In the genomic region with DNA sequence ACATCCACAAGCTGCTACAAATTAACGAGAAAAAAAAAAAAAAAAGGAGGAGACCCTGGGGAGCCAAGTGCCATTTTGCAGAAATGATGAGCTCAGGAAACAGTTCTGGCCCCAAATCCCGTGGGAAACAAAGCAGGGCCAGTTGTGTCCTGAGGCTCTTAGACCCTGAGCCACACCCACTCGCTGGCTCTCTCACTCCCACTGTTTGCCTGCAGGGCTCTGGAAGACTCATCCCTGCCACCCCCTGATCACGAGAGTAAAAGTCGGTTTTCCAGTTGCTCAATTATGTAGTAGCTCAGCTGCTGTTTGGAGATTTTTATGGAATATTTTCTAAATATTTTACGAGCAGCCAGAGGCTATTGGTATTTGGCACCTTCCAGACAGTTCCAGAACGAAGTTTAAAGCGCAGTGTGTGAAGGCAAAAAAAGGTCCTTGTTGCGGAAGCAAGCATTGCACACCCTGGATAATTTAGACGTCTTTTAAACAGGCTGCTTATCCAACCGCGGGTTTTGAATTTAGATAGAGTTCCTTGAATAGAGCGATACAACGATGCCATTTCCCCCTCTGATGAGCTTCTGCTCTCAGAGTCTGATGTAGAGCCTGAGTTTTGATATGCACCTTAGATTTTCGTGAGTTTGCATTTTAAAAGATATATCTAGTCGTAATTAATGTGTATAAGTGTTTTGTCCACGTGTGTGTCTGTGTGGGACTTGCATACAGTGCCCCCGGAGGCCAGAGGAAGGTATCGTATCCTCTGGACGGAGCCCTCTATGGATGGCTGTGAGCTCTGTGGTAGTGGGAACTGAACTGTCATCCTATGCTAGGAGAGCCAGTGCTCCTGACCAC, we compare ENCODE assay signal across 8 mouse cellular contexts. TPM values are rescaled to one million over a fixed set of nuclear protein-coding genes. Genes with fewer than 3 reads are reported as not detected.
DNase-seq lines count a peak whose midpoint lies in the region; ATAC-seq and TF ChIP-seq lines count a peak whose summit lies in the region.

No protein-coding gene starts in this region.

- peak overlapping the region; percentile 47 for H3K4me2 ChIP-seq in lung, embryonic 15.5 days
- H3K4me2 ChIP-seq in forebrain, postnatal 0 days (ENCODE audit: low read depth) = peak overlapping the region; percentile 31
- peak overlapping the region; percentile 37 for H3K4me2 ChIP-seq in kidney, postnatal 0 days (ENCODE audit: low read length)
- peak overlapping the region; percentile 41 for H3K4me2 ChIP-seq in midbrain, embryonic 14.5 days (ENCODE audit: low read length)

- no peak overlapping the region for H3K9ac ChIP-seq in lung, embryonic 15.5 days
- H3K9ac ChIP-seq in forebrain, postnatal 0 days = no peak overlapping the region
- no peak overlapping the region for H3K9ac ChIP-seq in kidney, postnatal 0 days (ENCODE audit: low read depth, low read length)
- H3K9ac ChIP-seq in midbrain, embryonic 14.5 days (replicated peaks; ENCODE audit: low read length) = no peak overlapping the region

- no peaks in the 10 kb centered on the region for H3K27me3 ChIP-seq in lung, embryonic 15.5 days
- H3K27me3 ChIP-seq in forebrain, postnatal 0 days (ENCODE audit: insufficient read depth, low read length) = no peaks in the 10 kb centered on the region
- H3K27me3 ChIP-seq in kidney, postnatal 0 days (ENCODE audit: insufficient read depth, low read length) = no peaks in the 10 kb centered on the region
- no peaks in the 10 kb centered on the region for H3K27me3 ChIP-seq in midbrain, embryonic 14.5 days (ENCODE audit: control insufficient read depth, insufficient read depth, low read length)

- no peak overlapping the region for H3K27ac ChIP-seq in lung, embryonic 15.5 days
- H3K27ac ChIP-seq in forebrain, postnatal 0 days (ENCODE audit: low read depth, low read length) = no peak overlapping the region
- no peak overlapping the region for H3K27ac ChIP-seq in kidney, postnatal 0 days
- H3K27ac ChIP-seq in midbrain, embryonic 14.5 days (replicated peaks; ENCODE audit: low read depth, low read length) = no peak overlapping the region

- no peak for DNase-seq in lung, postnatal 25 days (ENCODE audit: low spot score)
- DNase-seq in adipocyte (ENCODE audit: low spot score) = peak; percentile 57
- DNase-seq in forebrain, postnatal 0 days = peak; percentile 41
- DNase-seq in kidney, postnatal 0 days (ENCODE audit: low spot score) = peak; percentile 61
- peak; percentile 76 for DNase-seq in midbrain, embryonic 14.5 days
- DNase-seq in cerebellum, adult 9-10 months = no peak
- DNase-seq in left cerebral cortex, postnatal 36 days (ENCODE audit: low spot score in 2 of 2) = no peak

- no peaks in the 10 kb centered on the region; the same call in 1 of the 2 replicates for H3K4me1 ChIP-seq in lung, embryonic 15.5 days
- H3K4me1 ChIP-seq in forebrain, postnatal 0 days (ENCODE audit: insufficient read depth) = peaks cover 17% of the 10 kb centered on the region
- H3K4me1 ChIP-seq in kidney, postnatal 0 days (replicated peaks; ENCODE audit: insufficient read depth, low read length) = no peaks in the 10 kb centered on the region
- H3K4me1 ChIP-seq in midbrain, embryonic 14.5 days (ENCODE audit: control insufficient read depth, insufficient read depth, low read length) = peaks cover 15% of the 10 kb centered on the region; the same call in 1 of the 2 replicates

- peak overlapping the region; percentile 12 for H3K4me3 ChIP-seq in lung, embryonic 15.5 days
- peak overlapping the region; percentile 2; the same call in 1 of the 2 replicates for H3K4me3 ChIP-seq in forebrain, postnatal 0 days (ENCODE audit: low read depth, low read length)
- no peak overlapping the region for H3K4me3 ChIP-seq in kidney, postnatal 0 days (replicated peaks; ENCODE audit: low read depth, low read length)
- H3K4me3 ChIP-seq in midbrain, embryonic 14.5 days (replicated peaks; ENCODE audit: low read depth, low read length) = no peak overlapping the region

- intact Hi-C loops in left cerebral cortex, postnatal 36 days (cut with DNase I) = no loop called here

- 27% methylated on average over 20 of the region's 20 CpGs for WGBS in lung, embryonic 15.5 days
- 19% methylated on average over 20 of the region's 20 CpGs for WGBS in forebrain, postnatal 0 days
- WGBS in kidney, postnatal 0 days = 29% methylated on average over 20 of the region's 20 CpGs
- 20% methylated on average over 20 of the region's 20 CpGs for WGBS in midbrain, embryonic 14.5 days

- no peaks in the 10 kb centered on the region for H3K36me3 ChIP-seq in lung, embryonic 15.5 days
- no peaks in the 10 kb centered on the region for H3K36me3 ChIP-seq in forebrain, postnatal 0 days (ENCODE audit: insufficient read depth)
- no peaks in the 10 kb centered on the region for H3K36me3 ChIP-seq in kidney, postnatal 0 days (ENCODE audit: insufficient read depth, low read length)
- H3K36me3 ChIP-seq in midbrain, embryonic 14.5 days (ENCODE audit: control insufficient read depth, insufficient read depth, low read length) = no peaks in the 10 kb centered on the region

- peak; percentile 64 for TF ChIP-seq CTCF in forebrain, postnatal 0 days (IDR thresholded peaks at IDR 0.05; ENCODE audit: low read depth)
- TF ChIP-seq CTCF in kidney, postnatal 0 days (IDR thresholded peaks at IDR 0.05; ENCODE audit: low read depth) = peak; percentile 60

- peak; percentile 70; the same call in 1 of the 2 replicates for ATAC-seq in lung, embryonic 15.5 days (ENCODE audit: borderline replicate concordance, extremely low read depth, low FRiP score, low TSS enrichment)
- peak; percentile 81 for ATAC-seq in forebrain, postnatal 0 days
- ATAC-seq in kidney, postnatal 0 days (replicated peaks; ENCODE audit: low FRiP score, low read depth) = peak; percentile 62; the same call in 1 of the 2 replicates
- ATAC-seq in midbrain, embryonic 14.5 days (ENCODE audit: low FRiP score, low TSS enrichment) = peak; percentile 63; the same call in 1 of the 2 replicates

- H3K9me3 ChIP-seq in lung, embryonic 15.5 days = no peaks in the 10 kb centered on the region
- no peaks in the 10 kb centered on the region for H3K9me3 ChIP-seq in forebrain, postnatal 0 days (ENCODE audit: low read length)
- no peaks in the 10 kb centered on the region for H3K9me3 ChIP-seq in kidney, postnatal 0 days (replicated peaks; ENCODE audit: low read length)
- H3K9me3 ChIP-seq in midbrain, embryonic 14.5 days (ENCODE audit: control insufficient read depth, low read length) = no peaks in the 10 kb centered on the region

RNA-seq across cellular contexts. Expression of a gene that starts 28.5 kb away (rescaled TPM):
- 91.1 and 93.5 TPM in 2 replicates for polyA plus RNA-seq in lung, embryonic 15.5 days (2015; fragmentation: Nextera tagmentation; extraction: Ambion mirVana)
- total RNA-seq in forebrain, postnatal 0 days (2014; rRNA removed) = 30.5 and 40.1 TPM in 2 replicates
- polyA plus RNA-seq in forebrain, postnatal 0 days (2015; fragmentation: Nextera tagmentation; extraction: Ambion mirVana) = 30.5 and 37.6 TPM in 2 replicates
- polyA plus RNA-seq in kidney, postnatal 0 days (2015; fragmentation: Nextera tagmentation; extraction: Ambion mirVana) = 80.0 and 81.5 TPM in 2 replicates
- 45.6 and 54.0 TPM in 2 replicates for polyA plus RNA-seq in midbrain, embryonic 14.5 days (2014; fragmentation: Nextera tagmentation; extraction: Ambion mirVana)
- total RNA-seq in left cerebral cortex, postnatal 36 days (2021) = 10 to 100 TPM; 49.7 to 51.0 TPM

Comparison
In these comparisons a context has a peak if more than half of its experiments do, and no peak if none do; other contexts are left out.
1. H3K4me3 ChIP-seq: peak in lung, embryonic 15.5 days (single experiment) and forebrain, postnatal 0 days (single experiment); none in kidney, postnatal 0 days (single experiment) and midbrain, embryonic 14.5 days (single experiment).
2. DNase-seq: peak in adipocyte (single experiment), forebrain, postnatal 0 days (single experiment), kidney, postnatal 0 days (single experiment) and midbrain, embryonic 14.5 days (single experiment); none in lung, postnatal 25 days (single experiment), cerebellum, adult 9-10 months (single experiment) and left cerebral cortex, postnatal 36 days (0 of 2).
3. Peak in every context shown above with its lines, with median percentiles within 50 percentile points of each other: ATAC-seq and H3K4me2 ChIP-seq.